Mouse (Mus musculus): ENCODE measurements around the gene Xrcc4.

The Xrcc4 gene

GRCm38 (mm10) chr13:89741766-89742685 is 347.4 kb downstream of the Xrcc4 start, which contains the start of gene Vcan:
Vcan (minus strand) TSS chr13:89742509.
- peak; percentile 31; the same call in 1 of the 2 replicates for ATAC-seq (ENCODE audit: insufficient number of reproducible peaks, low FRiP score, low TSS enrichment)

GRCm38 (mm10) chr13:89741116-89741551 is 348.3 kb downstream of the Xrcc4 start:
- no peak for ATAC-seq (ENCODE audit: insufficient number of reproducible peaks, low FRiP score, low TSS enrichment)

DNA sequence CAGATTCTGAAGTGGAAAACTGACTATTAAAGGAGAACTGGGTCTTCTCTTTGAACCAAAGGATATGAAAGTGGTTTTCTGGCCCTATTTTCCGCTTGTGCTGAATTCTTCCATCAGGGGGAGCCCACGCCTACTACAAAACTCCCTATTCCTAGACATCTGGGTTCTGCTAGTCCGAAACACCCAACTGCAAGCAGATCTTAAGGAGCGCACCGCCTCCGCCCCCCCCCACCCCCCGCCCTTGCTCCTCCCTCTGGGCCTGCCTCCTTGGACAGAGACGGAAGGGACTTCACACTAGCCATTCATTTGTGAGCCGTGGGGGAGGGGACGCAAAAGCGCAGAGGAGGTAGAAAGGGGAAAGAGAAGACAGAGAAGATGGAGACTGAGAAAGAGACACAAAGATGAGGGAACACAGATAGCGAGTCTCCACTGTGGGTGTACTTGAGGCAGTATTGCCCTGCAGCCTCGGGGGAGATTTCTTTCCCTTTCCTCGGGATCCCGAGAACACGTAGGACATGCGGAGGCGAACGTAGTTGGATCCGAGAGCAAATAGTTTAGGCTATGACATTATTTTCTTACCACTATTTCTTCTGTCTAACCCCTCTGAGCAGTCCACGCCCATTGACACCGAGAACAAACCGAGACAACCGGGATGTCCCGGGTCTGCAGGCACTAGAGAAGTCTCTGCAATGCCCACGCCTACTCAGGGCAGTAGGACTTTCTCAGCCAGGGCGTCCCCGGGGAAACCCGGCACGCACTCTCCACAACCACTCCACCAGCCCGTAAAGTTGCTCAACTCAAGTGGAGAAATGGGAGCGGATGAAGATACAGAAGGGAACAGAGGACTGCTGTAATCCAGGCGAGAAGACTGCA is 348.9 kb downstream of the Xrcc4 start:
- peak; percentile 50 for ATAC-seq (ENCODE audit: insufficient number of reproducible peaks, low FRiP score, low TSS enrichment)

DNA sequence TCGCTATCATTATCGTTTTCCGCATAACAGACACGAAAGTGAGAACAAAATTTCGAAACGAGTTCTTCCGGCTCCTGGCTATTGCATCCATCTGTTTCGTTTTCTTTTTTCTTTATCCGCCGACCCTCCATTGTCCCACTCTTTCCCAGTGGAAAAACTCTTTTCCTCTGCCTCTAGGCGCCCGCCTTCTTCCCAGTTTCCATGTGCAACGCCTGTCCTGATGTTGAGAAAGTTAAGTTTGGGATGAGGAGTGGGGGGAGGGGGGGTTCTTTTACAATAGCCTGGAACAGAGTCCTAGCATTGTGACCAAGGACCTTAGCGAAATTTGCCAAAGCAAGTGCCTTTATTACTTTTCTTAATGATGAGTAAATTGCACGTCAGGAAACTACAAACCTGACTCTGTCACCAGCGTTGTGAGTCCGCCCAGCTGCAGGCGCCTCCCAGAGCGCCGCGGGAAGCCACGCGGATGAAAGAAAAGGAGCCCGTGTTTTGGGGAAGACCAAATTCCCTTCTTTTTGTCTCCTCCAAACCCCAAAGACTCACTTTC is 349.6 kb downstream of the Xrcc4 start:
- 0 out of 2 replicates have a peak, but pooled peaks have one; percentile 3 for ATAC-seq (ENCODE audit: insufficient number of reproducible peaks, low FRiP score, low TSS enrichment)

DNA sequence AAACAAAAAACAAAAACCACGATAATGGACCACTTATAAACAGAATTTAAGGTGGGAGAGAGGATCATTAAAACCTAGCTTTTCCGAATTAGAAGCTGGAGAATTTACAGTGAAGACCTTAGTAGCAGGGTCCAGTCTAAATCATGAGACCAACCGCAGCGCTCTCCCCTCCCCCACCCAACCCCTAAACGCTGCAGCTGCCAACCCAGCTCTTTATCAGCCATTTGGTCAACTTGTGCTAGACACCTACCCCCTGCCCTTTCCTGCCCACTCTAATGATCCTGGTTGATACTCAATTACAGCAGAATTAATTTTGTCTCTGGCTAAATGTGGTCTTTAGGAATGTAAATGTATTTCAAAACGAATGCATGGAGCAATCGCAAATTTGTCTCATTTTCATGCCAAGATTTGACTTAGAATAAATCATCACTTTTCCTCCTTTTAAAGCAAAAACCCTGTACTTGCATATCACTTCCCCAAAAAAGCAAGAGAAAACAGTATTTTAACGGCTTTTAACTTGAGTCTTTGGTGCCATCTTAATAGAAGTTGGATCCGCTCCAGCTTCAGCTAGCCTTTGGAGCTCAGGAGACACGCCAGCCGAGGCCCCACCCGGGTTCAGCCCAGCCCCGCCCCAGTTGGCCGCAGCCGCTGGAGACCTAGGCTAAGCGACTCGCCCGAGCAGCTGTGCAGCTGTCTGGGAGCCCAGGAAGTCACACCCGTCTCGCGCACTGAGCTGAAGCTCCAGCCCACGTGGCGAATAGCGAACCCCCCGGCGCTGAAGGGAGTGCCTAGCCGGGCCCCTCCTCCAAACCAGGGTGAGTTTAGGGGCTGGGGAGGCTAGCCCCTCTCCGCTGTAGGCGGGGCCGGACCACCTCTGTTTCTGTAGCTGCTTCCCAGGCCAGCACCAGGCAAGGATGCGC is 350.4 kb downstream of the Xrcc4 start:
- ATAC-seq (ENCODE audit: insufficient number of reproducible peaks, low FRiP score, low TSS enrichment) = peak; percentile 29; the same call in 1 of the 2 replicates

GRCm38 (mm10) chr13:89738275-89738674 is 351.1 kb downstream of the Xrcc4 start:
- no peak for ATAC-seq (ENCODE audit: insufficient number of reproducible peaks, low FRiP score, low TSS enrichment)

- no peak for ATAC-seq (ENCODE audit: insufficient number of reproducible peaks, low FRiP score, low TSS enrichment)
Measured at GRCm38 (mm10) chr13:89735111-89735510, 354.3 kb downstream of the Xrcc4 start.

DNA sequence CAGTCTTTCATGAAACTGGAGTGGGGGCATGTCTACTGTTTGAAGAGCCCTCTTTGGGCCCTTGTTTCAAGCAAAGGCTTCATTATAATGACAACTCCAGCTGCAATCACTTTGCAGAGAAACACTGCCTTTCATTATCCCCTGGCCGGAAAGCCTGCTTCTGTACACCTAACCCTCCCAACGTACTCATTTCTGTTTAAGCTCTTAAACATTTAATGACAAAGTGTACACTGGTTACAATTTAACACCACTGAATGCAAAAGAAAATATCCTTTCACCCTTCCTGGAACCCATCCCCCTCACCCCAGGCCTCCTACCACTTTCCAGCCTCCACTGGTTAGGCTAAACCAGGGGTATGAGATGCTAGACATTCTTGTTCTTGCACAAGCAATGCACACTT is 362.9 kb downstream of the Xrcc4 start:
- ATAC-seq (ENCODE audit: insufficient number of reproducible peaks, low FRiP score, low TSS enrichment) = no peak
